Mouse (Mus musculus): ENCODE measurements around the gene Fam117b.
A peak's percentile ranks its signal among the peaks of the same experiment; 100 is the strongest.

Gene Fam117b

DNA sequence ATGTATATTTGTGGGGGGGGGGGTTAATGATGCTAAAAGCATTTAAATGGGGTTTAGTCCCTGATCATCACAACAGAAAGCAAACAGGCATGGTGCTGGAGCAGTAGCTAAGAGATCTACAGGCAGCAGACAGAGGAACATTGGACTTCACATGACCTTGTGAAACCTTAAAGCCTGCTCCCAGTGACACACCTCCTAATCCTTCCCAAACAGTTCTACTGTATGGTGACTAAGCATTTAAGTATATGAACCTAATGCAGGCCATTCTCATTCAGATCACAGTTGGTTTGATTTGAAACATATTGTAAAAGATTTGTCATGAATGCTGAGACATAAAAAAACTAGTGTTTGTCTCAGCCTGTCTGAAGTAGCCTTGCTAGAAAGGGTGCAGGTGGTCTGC is 73.8 kb downstream of the Fam117b start:
- DNase-seq (ENCODE audit: low read depth, low spot score): no peak

DNA sequence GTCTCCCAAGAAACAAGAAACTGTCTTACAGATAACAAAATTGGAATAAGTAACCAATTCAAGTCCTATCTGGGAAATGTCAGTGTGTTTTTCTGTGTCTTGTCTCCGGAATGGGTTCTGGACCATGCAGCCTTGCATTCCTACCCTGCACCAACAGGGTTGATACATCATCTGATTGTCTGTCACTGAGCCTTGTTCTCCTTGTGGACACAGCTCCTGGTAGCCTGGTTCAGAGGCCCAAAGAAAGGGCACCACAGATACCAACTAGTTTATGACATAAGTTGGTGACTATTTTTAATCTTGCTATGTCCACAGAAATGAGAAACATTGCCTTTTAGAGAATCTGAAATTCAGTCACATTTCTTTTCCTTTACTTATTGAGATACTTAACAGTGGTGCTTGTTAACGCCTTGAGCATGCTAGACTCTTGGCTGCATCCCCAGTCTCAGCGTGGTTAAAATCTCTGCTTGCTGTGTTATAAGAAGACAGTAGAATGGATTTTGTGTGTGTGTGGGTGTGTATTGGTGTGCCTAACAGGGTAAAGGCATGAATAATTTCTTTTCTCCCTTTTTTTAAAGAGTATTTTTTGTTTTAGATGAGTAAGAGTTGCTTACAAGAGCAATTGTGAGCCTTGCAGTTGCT is 74.7 kb downstream of the Fam117b start:
- DNase-seq (ENCODE audit: low read depth, low spot score): no peak

DNA sequence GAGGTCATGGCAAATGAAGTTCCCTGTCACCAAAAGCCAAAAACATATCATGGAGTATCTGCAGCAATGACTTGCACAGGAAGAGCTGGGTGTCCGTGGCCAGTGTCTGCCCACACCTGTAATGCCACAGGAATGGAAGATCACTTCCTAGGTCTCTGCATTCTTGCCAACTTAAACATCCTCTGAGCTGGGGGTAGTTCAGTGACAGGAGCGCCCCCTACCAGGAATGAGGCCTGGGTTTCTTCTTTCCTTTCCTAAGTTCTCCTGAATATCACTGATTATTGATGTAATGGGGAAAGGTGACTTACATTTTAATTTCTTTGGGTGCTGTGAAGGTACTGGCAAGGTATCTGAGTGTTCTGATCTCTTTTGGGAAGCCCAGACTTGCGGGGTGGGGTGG is 82.8 kb downstream of the Fam117b start:
- DNase-seq (ENCODE audit: low read depth, low spot score): no peak

DNA sequence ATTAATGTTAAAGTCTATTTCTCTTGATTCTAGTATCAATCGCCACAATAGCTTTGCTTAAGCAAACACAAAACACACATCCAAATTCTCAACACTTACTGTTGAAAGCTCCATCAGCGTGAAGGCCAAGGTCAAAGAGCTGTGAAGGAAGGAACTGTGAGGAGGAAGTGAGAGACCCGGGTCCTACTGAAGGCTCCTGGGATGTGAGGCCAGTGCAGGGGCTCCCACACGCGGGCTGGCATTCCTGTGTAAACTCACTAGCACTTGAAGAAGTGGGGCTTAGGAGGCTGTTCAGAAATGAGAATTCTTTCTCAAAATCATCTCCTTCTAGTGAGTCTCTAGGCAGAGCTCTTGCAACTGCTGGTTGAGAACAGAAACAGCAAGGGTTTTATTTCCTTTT is 84.5 kb downstream of the Fam117b start:
- no peak for DNase-seq (ENCODE audit: low read depth, low spot score)

DNA sequence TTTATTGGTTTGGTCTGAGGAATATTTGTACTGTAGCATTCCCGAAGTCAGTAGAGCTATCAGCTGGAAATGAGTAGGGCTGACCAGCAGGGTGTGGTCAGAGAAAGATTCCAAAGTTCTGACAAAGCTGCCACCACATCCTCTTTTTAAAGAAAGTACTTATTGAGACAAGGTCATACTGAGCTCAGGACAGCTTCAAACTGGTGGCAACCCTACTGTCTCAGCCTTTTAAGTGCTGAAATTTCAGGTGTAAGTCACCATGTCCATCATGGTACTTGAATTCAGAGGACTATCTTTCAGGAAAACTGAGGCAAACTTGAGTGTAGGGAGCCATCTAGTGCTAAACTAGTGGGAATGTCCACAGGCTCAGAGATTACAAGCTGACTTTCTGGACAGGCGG is 87.5 kb downstream of the Fam117b start:
- no peak for DNase-seq (ENCODE audit: low read depth, low spot score)

DNA sequence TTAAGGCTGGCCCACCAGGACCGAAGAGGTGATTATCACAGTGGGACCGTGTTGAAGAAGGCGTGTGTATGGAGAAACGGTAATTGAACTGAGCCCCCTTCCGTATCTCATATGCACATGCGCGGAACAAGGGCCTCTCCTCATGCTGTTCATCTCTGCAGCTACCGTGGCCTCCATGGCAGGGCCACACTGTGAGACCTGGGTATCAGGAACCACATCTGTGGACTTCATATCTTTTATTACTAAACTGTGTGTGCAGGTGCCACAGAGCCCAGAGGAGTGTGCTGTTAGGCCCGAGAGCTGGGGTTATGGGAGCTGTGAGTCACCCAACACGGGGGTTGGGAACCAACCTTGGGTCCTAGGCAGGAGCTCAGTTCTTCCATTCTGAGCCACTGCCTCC is 94.5 kb downstream of the Fam117b start:
- no peak for DNase-seq (ENCODE audit: low read depth, low spot score)

DNA sequence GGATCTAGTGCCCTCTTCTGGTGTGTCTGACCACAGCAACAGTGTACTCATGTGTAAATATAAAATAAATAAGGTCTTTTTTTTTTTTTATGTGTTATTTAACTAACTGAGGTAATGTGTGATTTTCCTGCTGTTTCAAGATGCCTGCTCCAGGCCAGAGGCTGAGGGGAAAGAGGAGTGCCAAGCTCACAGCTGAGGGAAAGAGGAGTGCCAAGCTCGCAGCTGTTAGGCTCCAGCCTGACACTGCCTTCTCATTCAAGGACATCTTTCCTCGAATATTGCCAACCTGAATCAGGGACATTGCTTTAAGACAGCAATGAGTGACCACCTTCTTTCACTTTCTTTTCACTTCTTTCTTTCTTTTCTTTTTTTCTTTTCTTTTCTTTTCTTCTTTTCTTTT is 95.9 kb downstream of the Fam117b start:
- DNase-seq (ENCODE audit: low read depth, low spot score): no peak

DNA sequence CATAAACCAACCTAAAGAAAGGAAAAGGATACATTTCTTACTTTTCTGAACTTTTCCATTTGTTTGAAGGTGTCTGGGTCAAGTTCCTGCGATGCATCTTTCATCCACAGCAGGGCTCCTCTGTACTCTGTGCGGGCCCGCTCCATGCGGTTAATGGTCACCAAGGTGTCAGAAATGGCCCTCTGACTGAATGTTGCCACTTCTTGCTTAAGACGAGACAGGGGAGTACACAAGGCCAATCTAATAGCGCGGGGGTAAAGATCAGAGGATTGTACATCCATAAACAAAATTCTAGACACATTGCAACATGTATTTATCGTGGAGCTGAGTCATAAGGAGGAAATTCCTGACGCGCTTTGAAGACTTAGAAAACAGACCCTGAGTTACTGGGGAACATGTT is 101.0 kb downstream of the Fam117b start:
- DNase-seq (ENCODE audit: low read depth, low spot score): no peak

DNA sequence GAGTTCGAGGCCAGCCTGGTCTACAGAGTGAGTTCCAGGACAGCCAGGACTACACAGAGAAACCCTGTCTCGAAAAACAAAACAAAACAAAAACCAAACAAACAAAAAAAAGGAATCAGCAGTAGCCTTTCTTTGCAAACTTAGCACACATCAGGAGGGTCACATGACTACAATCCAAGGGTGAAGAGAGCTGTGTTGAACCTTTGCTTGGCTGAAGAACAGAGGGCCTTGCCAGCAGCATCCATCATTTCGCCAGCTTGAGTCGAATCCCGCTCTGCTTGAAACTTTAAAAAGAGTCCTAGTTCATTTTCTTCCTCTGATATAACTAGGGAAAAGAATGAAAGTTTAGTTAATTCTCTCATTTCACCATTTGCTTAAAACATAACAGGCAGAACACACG is 102.7 kb downstream of the Fam117b start:
- no peak for DNase-seq (ENCODE audit: low read depth, low spot score)

DNA sequence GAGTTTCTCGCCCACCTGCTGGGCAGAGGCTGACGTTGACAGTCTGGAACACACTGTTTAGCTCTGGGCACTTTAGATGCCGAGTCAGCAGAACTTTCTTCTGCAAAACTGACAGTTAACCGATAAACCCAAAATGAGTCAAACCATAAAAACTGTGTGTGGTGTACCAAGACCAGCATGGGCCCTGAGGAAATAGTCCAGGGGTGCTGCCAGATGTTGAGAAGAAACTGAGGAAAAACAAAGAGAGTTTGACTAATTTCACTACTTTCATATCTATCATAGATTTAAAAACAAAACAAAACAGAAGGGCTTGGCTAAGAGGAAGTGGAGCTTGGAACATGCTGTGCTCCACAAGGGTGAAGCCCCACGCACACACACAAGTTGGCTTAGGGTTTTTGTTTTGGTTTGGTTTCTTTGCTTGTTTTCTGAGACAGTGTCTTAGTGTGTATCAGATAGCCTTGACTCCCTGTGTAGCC is 103.4 kb downstream of the Fam117b start:
- DNase-seq (ENCODE audit: low read depth, low spot score): peak; percentile 84

DNA sequence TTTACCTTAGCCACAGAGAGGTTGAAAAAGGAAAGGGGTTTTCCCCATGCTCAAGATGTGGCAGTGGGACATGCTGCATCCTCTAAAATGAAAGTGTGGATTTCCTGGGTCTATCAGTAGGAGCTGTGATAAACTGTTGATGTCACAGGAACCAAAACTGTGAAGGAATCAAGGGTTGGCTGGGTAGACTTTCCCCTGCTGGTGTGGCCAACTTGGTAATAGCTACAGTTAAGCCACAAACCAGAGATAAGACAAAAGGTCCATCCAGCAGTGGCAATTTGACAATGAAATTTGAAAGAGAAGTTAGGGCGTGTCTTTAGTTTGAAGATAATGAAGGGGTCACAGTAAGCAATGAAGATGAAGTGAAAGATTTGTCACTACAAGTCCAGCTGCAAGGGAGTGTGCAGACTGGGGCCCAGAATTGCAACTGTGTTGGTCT is 104.2 kb downstream of the Fam117b start:
- peak; percentile 78 for DNase-seq (ENCODE audit: low read depth, low spot score)

All from CD4-positive helper T cell, adult 2 months (primary cell).